Mouse (Mus musculus) lung, postnatal 0 days (tissue): ENCODE measurements around the gene Il10rb.

ENCODE experiments used
- CTCF ChIP-seq: IDR thresholded peaks from 2 replicates; pipeline ENCODE4 v1.5.1; 2016; ENCODE audit warnings: antibody characterized with exemption, mild to moderate bottlenecking
- EP300 ChIP-seq: IDR thresholded peaks from 2 replicates; pipeline ENCODE4 v1.6.1; 2016; ENCODE audit warnings: antibody characterized with exemption, mild to moderate bottlenecking, control low read depth

GRCm38 (mm10) chr16:91462644-91463043 lies 56.7 kb downstream of the Il10rb start:
- TF ChIP-seq CTCF, result no peak
- TF ChIP-seq EP300, result no peak
